Mouse (Mus musculus) brain, embryonic 14.5 days (tissue): Measurements from ENCODE around the gene Spdye4a.

Experiments
- CTCF ChIP-seq: fragments of 200-500 bp; IDR thresholded peaks from 2 replicates; pipeline ENCODE4 v1.5.1; 2012; ENCODE audit warnings: inconsistent platforms, mild to moderate bottlenecking, moderate library complexity, borderline replicate concordance; ENCODE audit not compliant: insufficient read depth, insufficient read length; ENCODE audit errors: extremely low read depth
- POLR2A ChIP-seq: fragments of 200-500 bp; IDR thresholded peaks from 2 replicates; pipeline ENCODE4 v1.6.1; 2012; ENCODE audit warnings: mild to moderate bottlenecking, inconsistent platforms, borderline replicate concordance; ENCODE audit not compliant: poor library complexity, insufficient read depth, insufficient read length, severe bottlenecking; ENCODE audit errors: extremely low read depth

GRCm38 (mm10) chr5:143175970-143176369 is 50.7 kb downstream of the Spdye4a start:
- no peak for TF ChIP-seq CTCF
- no peak for TF ChIP-seq POLR2A
